Comparison of ENCODE assay signal across 8 mouse cellular contexts in the genomic region with DNA sequence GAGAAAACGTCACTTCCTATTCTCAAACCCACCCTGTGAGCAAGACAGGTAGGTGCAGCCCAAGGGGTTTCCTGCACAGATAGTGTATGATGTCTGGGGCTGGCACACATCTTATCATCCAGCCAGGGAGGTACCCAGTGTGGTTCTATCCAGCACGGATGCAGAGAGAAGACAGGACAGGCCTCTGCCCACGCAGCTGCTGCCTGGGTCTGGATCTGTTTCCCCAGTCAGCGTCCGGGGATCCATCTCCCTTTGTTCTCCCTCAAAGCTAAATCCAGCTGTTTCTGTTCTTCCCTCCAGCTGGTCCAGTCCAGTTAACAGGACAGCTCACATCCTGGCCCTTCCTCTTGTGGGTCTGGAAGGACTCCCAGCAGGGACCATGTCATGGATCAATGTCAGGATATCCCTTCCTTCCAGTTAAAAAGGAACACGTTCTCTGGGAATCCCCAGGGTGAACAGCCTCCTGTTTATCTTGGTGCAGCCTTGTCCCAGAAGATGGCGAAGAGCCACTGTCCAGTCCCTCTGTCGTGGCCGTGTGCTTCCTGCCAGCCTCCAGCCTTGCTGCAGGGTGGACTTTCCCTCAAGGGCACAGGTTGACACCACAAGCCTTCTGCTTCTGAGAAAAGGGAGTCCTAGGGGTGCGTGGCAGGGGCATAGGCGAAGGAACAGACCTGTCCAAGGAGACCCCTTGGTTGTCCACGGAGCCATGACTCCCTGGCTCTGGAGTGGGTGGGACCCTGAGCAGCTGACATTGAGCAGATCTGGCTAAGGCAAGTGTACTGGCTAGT.
DNase-seq lines count a peak whose midpoint lies in the region; ATAC-seq and TF ChIP-seq lines count a peak whose summit lies in the region.

No protein-coding gene starts in this region.

- no peaks in the 10 kb centered on the region for H3K27me3 ChIP-seq in liver, adult 2 months (ENCODE audit: control insufficient read depth, insufficient read depth, low read length)
- H3K27me3 ChIP-seq in heart, embryonic 13.5 days (replicated peaks) = 0 out of 2 replicates have a peak, but pooled peaks cover 2% of the 10 kb centered on the region
- no peaks in the 10 kb centered on the region for H3K27me3 ChIP-seq in small intestine, adult 2 months (ENCODE audit: control insufficient read depth, insufficient read depth, low read length)

- peak; percentile 60 for DNase-seq in liver, adult 2 months (ENCODE audit: extremely low read depth, low read depth, low spot score)
- no peak for DNase-seq in liver
- DNase-seq in kidney, postnatal 14 days = peak; percentile 77
- DNase-seq in right cerebral cortex, adult 18-20 months = no peak
- DNase-seq in ovary, postnatal 36 days (ENCODE audit: low spot score) = no peak

- no peaks in the 10 kb centered on the region for H3K79me2 ChIP-seq in liver, adult 2 months (ENCODE audit: control insufficient read depth, insufficient read depth, low read length)

- no peak overlapping the region for H3K9ac ChIP-seq in liver, adult 2 months (ENCODE audit: low read depth, low read length)
- H3K9ac ChIP-seq in heart, embryonic 13.5 days = no peak overlapping the region

- H3K36me3 ChIP-seq in liver, adult 2 months (ENCODE audit: control insufficient read depth, insufficient read depth, low read length) = no peaks in the 10 kb centered on the region
- H3K36me3 ChIP-seq in heart, embryonic 13.5 days = no peaks in the 10 kb centered on the region
- no peaks in the 10 kb centered on the region for H3K36me3 ChIP-seq in small intestine, adult 2 months (ENCODE audit: control insufficient read depth, insufficient read depth, low read length)

- WGBS in liver, adult 2 months = 55% methylated on average over 12 of the region's 12 CpGs
- WGBS in heart, embryonic 13.5 days = 54% methylated on average over 12 of the region's 12 CpGs
- WGBS in small intestine, adult 2 months = 73% methylated on average over 12 of the region's 12 CpGs

- no peak overlapping the region for H3K4me3 ChIP-seq in liver, adult 2 months (ENCODE audit: insufficient read depth, low read depth, low read length)
- no peak overlapping the region for H3K4me3 ChIP-seq in heart, embryonic 13.5 days
- H3K4me3 ChIP-seq in small intestine, adult 2 months (ENCODE audit: low read depth, low read length) = no peak overlapping the region

- no peak for TF ChIP-seq POLR2A in liver, adult 2 months (IDR thresholded peaks at IDR 0.05; ENCODE audit: extremely low read depth, insufficient read depth, low read length)
- TF ChIP-seq POLR2A in small intestine, adult 2 months (IDR thresholded peaks at IDR 0.05; ENCODE audit: low read depth, low read length) = no peak

- no peaks in the 10 kb centered on the region for H3K9me3 ChIP-seq in heart, embryonic 13.5 days

- no peak overlapping the region for H3K4me2 ChIP-seq in heart, embryonic 13.5 days

- H3K27ac ChIP-seq in liver, adult 2 months (replicated peaks; ENCODE audit: insufficient read depth, low read depth, low read length) = peak overlapping the region; percentile 35; the same call in 1 of the 2 replicates
- peak overlapping the region; percentile 8; the same call in 1 of the 2 replicates for H3K27ac ChIP-seq in heart, embryonic 13.5 days (replicated peaks)
- peak overlapping the region; percentile 49; the same call in 1 of the 2 replicates for H3K27ac ChIP-seq in small intestine, adult 2 months (ENCODE audit: insufficient read depth, low read depth, low read length)

- peaks cover 2% of the 10 kb centered on the region; the same call in 1 of the 2 replicates for H3K4me1 ChIP-seq in liver, adult 2 months (ENCODE audit: control insufficient read depth, insufficient read depth, low read length)
- H3K4me1 ChIP-seq in heart, embryonic 13.5 days = peaks cover 25% of the 10 kb centered on the region
- peaks cover 11% of the 10 kb centered on the region; the same call in 1 of the 2 replicates for H3K4me1 ChIP-seq in small intestine, adult 2 months (ENCODE audit: control insufficient read depth, insufficient read depth, insufficient read length, low read length)

- no peak; the same call in 1 of the 2 replicates for ATAC-seq in heart, embryonic 13.5 days (ENCODE audit: extremely low read depth, insufficient number of reproducible peaks, low FRiP score, low TSS enrichment)
- ATAC-seq in cerebellum, adult (ENCODE audit: insufficient number of reproducible peaks, low FRiP score, low TSS enrichment) = no peak

- no peak for TF ChIP-seq CTCF in liver, adult 2 months (IDR thresholded peaks at IDR 0.05; ENCODE audit: low read depth, low read length)
- no peak for TF ChIP-seq CTCF in small intestine, adult 2 months (IDR thresholded peaks at IDR 0.05; ENCODE audit: extremely low read depth, insufficient read length, insufficient replicate concordance, low read depth, low read length)

Comparison
In these comparisons a context has a peak if more than half of its experiments do, and no peak if none do; other contexts are left out.
1. DNase-seq: peak in liver, adult 2 months (single experiment) and kidney, postnatal 14 days (single experiment); none in liver (single experiment), right cerebral cortex, adult 18-20 months (single experiment) and ovary, postnatal 36 days (single experiment).
2. Peak in every context shown above with its lines, with median percentiles within 50 percentile points of each other: H3K27ac ChIP-seq.